Mouse (Mus musculus): Measurements from ENCODE around the gene Dixdc1. TPM values are rescaled to one million over a fixed set of nuclear protein-coding genes. Genes with fewer than 3 reads are reported as not detected.

Dixdc1 gene
- polyA plus RNA-seq, 1 experiment = 11.1 TPM

DNA sequence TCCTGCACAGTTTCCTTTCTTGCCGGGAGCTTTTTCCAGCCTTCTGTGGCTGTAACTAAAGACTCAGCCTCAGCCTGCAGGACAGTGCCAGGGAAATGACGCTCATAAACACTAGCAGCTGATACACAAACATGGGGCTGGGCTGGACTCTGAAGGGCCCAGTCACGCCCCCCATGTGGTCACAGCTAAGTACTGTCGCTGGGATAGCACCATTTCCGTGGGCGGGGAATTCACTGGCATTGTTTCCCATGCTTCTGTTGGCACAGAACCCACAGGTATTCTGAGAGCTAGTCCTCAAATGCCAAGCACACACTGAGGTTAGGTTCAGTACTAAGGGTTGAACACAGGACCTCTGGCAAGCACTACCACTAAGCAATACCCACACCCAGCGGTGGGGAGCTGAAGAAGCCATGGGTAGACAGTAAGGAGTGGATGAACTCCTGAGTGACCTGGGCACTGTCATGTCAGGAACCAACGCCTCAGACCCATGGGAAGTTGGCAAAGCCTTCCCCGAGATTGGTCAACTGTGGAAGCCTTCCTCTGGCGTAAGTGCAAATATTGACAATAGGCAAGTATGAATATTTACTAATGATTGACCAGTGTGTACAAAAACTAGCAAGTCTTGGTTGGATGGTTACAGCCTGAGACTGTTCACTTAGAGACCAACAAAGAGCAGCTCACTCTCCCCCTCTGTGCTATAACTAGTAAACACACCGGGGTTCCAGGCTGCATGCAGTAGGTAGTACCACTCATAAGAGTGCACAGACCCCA, 38.2 kb downstream of the Dixdc1 start:
- Histone ChIP-seq H3K4me1 (ENCODE audit: control insufficient read depth, insufficient read depth, low read length) (peaks cover 1% of the 10 kb centered on the region), H3K9ac (ENCODE audit: low read depth, poor library complexity, severe bottlenecking) (no peak overlapping the region), H3K36me3 (ENCODE audit: control insufficient read depth, insufficient read depth, low read length, poor library complexity, severe bottlenecking) (no peaks in the 10 kb centered on the region), H3K9me3 (replicated peaks; ENCODE audit: control insufficient read depth, insufficient read depth, low read length, poor library complexity, severe bottlenecking) (no peaks in the 10 kb centered on the region), H3K27ac (ENCODE audit: insufficient read depth, low read length) (no peak overlapping the region), H3K27me3 (ENCODE audit: control insufficient read depth, insufficient read depth, low read length, poor library complexity, severe bottlenecking) (0 out of 2 replicates have a peak, but pooled peaks cover 3% of the 10 kb centered on the region), H3K4me3 (ENCODE audit: low read depth, low read length) (no peak overlapping the region)
- TF ChIP-seq POLR2A (IDR thresholded peaks at IDR 0.05; ENCODE audit: insufficient read depth, low read length) (no peak), EP300 (IDR thresholded peaks at IDR 0.05; ENCODE audit: insufficient read depth, low read depth, low read length) (no peak), CTCF (IDR thresholded peaks at IDR 0.05; ENCODE audit: low read depth, low read length) (no peak)

DNA sequence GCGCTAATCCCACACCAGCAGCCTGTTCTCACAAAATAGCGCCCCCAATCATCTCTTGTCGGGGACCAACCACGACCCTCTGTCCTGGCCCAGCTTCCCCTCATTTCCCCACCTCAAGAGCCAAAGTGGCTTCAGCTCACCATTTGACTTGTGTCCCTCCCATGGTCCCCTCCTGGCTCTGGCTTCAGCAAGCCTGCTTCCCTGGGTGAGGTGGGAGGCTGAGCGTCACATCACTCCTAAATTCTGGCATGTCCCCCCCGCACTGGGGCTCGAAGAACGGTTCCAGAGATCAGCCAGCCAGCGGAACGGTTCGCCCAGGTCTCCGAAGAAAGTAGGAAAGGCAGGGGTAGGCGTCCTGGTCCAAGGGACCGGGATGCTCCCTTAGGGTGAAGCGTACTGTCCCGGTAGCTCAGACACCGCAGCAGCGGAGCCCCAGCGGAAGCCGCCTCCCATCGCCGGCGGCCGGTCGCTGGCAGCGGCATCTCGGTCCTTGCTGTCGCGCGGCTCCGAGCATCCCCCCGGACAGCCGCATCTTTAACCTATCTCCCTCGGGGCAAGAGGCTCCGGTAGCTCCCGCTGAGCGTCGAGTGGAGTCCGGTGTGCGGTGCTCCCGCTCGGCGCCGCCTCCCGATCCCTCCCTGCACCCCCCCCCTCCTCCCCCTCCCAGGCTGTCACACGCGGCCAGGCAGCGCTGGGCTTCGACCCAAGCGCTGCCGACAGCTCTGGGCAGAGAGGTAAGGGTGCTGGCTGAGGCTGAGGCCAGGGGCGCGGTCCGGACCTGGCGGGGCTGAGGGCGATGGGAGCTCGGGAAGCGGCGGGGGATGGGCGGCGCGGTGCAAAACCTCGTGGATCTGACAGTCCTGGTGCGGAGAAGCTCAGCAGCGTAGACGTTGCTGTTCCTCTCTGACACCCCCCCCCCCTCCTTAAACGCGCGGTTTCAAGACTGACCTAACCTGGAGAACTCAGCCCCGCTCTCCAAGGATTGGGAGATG, 40.6 kb downstream of the Dixdc1 start:
- Histone ChIP-seq H3K36me3 (ENCODE audit: control insufficient read depth, insufficient read depth, low read length, poor library complexity, severe bottlenecking) (no peaks in the 10 kb centered on the region), H3K27me3 (ENCODE audit: control insufficient read depth, insufficient read depth, low read length, poor library complexity, severe bottlenecking) (0 out of 2 replicates have a peak, but pooled peaks cover 3% of the 10 kb centered on the region), H3K9me3 (replicated peaks; ENCODE audit: control insufficient read depth, insufficient read depth, low read length, poor library complexity, severe bottlenecking) (no peaks in the 10 kb centered on the region), H3K4me3 (ENCODE audit: low read depth, low read length) (peak overlapping the region; percentile 58), H3K27ac (ENCODE audit: insufficient read depth, low read length) (no peak overlapping the region), H3K4me1 (ENCODE audit: control insufficient read depth, insufficient read depth, low read length) (peaks cover 1% of the 10 kb centered on the region), H3K9ac (ENCODE audit: low read depth, poor library complexity, severe bottlenecking) (peak overlapping the region; percentile 24)
- TF ChIP-seq POLR2A (IDR thresholded peaks at IDR 0.05; ENCODE audit: insufficient read depth, low read length) = no peak
- no peak for TF ChIP-seq CTCF (IDR thresholded peaks at IDR 0.05; ENCODE audit: low read depth, low read length)

DNA sequence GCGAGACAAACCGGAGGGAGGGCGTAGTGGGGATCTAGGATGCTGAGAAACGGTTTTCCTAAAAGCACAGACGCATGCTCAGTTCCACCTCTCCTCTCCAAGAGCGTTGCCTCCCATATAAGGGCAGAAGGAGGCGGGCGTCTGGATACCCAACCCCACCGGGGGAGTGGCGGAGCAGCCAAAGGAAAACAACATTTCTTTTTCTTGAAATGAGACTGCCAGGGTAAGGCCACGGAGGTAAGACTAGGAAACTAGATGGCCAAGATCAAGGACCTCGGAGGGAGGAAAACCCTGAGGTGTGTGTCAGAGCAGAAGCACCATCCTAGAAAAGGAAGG, 41.6 kb downstream of the Dixdc1 start:
- no peak overlapping the region for H3K9ac ChIP-seq (ENCODE audit: low read depth, poor library complexity, severe bottlenecking)
- 0 out of 2 replicates have a peak, but pooled peaks cover 3% of the 10 kb centered on the region for H3K27me3 ChIP-seq (ENCODE audit: control insufficient read depth, insufficient read depth, low read length, poor library complexity, severe bottlenecking)
- no peak for TF ChIP-seq CTCF (IDR thresholded peaks at IDR 0.05; ENCODE audit: low read depth, low read length)
- peaks cover 4% of the 10 kb centered on the region for H3K4me1 ChIP-seq (ENCODE audit: control insufficient read depth, insufficient read depth, low read length)
- H3K27ac ChIP-seq (ENCODE audit: insufficient read depth, low read length) = no peak overlapping the region
- no peaks in the 10 kb centered on the region for H3K9me3 ChIP-seq (replicated peaks; ENCODE audit: control insufficient read depth, insufficient read depth, low read length, poor library complexity, severe bottlenecking)
- no peaks in the 10 kb centered on the region for H3K36me3 ChIP-seq (ENCODE audit: control insufficient read depth, insufficient read depth, low read length, poor library complexity, severe bottlenecking)
- H3K4me3 ChIP-seq (ENCODE audit: low read depth, low read length) = peak overlapping the region; percentile 63

DNA sequence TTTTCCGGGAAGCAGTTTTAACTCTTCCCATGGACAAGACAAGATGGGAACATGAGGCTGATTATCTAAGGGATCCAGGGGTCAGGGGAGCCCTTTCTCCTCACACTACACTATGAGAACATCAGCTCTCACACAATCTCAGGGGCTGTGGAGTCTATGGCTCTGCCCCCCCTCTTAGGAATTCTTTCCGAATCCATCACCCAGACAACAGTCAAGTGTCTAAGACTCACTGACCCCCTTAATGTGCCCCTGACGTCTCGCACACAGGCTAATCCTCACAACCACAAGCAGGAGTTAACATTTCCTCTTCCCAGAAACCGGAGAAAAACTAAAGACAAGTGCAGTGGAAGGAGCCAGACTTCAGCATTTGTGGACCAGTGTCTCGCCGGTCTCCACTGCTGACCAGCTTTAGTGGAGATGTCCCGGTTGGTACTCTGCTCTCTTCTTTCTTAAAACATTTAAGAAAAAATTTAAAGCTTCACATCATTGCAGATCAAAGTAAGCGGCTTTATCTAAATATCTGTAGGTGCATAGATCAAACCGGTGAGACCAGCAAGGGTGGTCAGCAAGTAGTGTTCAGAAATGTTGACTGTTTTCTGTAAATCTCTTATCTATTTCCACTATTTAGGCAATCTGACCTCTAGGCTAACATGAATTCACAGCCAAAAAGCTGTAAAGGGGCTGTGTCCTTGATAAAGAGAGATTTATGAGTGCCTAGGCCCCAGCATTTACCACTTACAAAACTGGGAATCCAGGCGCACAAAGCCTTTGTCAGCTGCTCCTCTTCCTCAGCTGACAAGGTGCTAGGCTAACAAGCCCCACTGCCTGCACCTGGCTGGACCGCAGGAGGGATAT, 42.2 kb downstream of the Dixdc1 start:
- 0 out of 2 replicates have a peak, but pooled peaks cover 3% of the 10 kb centered on the region for H3K27me3 ChIP-seq (ENCODE audit: control insufficient read depth, insufficient read depth, low read length, poor library complexity, severe bottlenecking)
- H3K9ac ChIP-seq (ENCODE audit: low read depth, poor library complexity, severe bottlenecking) = no peak overlapping the region
- TF ChIP-seq EP300 (IDR thresholded peaks at IDR 0.05; ENCODE audit: insufficient read depth, low read depth, low read length) = no peak
- TF ChIP-seq CTCF (IDR thresholded peaks at IDR 0.05; ENCODE audit: low read depth, low read length) = no peak
- TF ChIP-seq POLR2A (IDR thresholded peaks at IDR 0.05; ENCODE audit: insufficient read depth, low read length) = no peak
- no peaks in the 10 kb centered on the region for H3K9me3 ChIP-seq (replicated peaks; ENCODE audit: control insufficient read depth, insufficient read depth, low read length, poor library complexity, severe bottlenecking)
- H3K27ac ChIP-seq (ENCODE audit: insufficient read depth, low read length) = no peak overlapping the region
- peaks cover 4% of the 10 kb centered on the region for H3K4me1 ChIP-seq (ENCODE audit: control insufficient read depth, insufficient read depth, low read length)
- no peaks in the 10 kb centered on the region for H3K36me3 ChIP-seq (ENCODE audit: control insufficient read depth, insufficient read depth, low read length, poor library complexity, severe bottlenecking)
- peak overlapping the region; percentile 63 for H3K4me3 ChIP-seq (ENCODE audit: low read depth, low read length)

DNA sequence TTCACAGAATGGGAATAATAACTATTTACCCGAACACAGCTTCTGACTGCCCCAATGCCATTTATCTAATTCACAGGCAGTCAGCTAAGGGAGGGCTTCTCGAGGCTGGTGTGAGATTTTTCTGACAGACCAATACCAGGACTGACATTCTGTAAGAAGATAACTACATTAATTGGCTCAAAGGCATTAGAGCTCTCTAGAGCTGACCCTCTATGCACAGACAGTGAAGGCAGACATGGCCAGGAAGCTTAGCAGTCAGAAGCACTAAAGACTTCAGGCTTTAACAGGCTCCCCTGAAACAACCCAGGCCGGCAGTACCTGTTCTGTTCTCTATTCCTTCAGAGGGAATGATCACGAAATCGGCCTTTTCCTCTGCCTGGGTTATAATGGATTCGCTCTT, 44.2 kb downstream of the Dixdc1 start:
- no peaks in the 10 kb centered on the region for H3K9me3 ChIP-seq (replicated peaks; ENCODE audit: control insufficient read depth, insufficient read depth, low read length, poor library complexity, severe bottlenecking)
- H3K4me3 ChIP-seq (ENCODE audit: low read depth, low read length) = no peak overlapping the region
- no peaks in the 10 kb centered on the region for H3K36me3 ChIP-seq (ENCODE audit: control insufficient read depth, insufficient read depth, low read length, poor library complexity, severe bottlenecking)
- H3K27ac ChIP-seq (ENCODE audit: insufficient read depth, low read length) = no peak overlapping the region
- peaks cover 5% of the 10 kb centered on the region for H3K4me1 ChIP-seq (ENCODE audit: control insufficient read depth, insufficient read depth, low read length)
- no peak for TF ChIP-seq POLR2A (IDR thresholded peaks at IDR 0.05; ENCODE audit: insufficient read depth, low read length)
- no peak for TF ChIP-seq EP300 (IDR thresholded peaks at IDR 0.05; ENCODE audit: insufficient read depth, low read depth, low read length)
- no peak for TF ChIP-seq CTCF (IDR thresholded peaks at IDR 0.05; ENCODE audit: low read depth, low read length)
- no peak overlapping the region for H3K9ac ChIP-seq (ENCODE audit: low read depth, poor library complexity, severe bottlenecking)
- H3K27me3 ChIP-seq (ENCODE audit: control insufficient read depth, insufficient read depth, low read length, poor library complexity, severe bottlenecking) = 0 out of 2 replicates have a peak, but pooled peaks cover 3% of the 10 kb centered on the region
